Mouse (Mus musculus): ENCODE results near the gene Gpr132. TPM values are rescaled to one million over a fixed set of nuclear protein-coding genes. Genes with fewer than 3 reads are reported as not detected.

Gpr132 gene
- total and polyA plus RNA-seq, 3 experiments, result 0.11 to 0.14 TPM; not detected in 1

GRCm38 (mm10) chr12:112912951-112913745 lies 45.1 kb upstream of the Gpr132 start:
- H3K4me3 ChIP-seq (ENCODE audit: low read depth, low read length), result no peak overlapping the region
- ATAC-seq (ENCODE audit: extremely low read depth, insufficient number of reproducible peaks, low FRiP score, poor library complexity, severe bottlenecking) (no peak), DNase-seq (ENCODE audit: low spot score) (no peak)
- no peaks in the 10 kb centered on the region; the same call in 1 of the 2 replicates for H3K4me1 ChIP-seq (ENCODE audit: insufficient read depth, low read depth, low read length)
- no peaks in the 10 kb centered on the region for H3K36me3 ChIP-seq (replicated peaks)
- H3K9me3 ChIP-seq (replicated peaks), result no peaks in the 10 kb centered on the region
- TF ChIP-seq TAL1 (conservative IDR thresholded peaks at IDR 0.05; ENCODE audit: low read depth, low read length), result no peak
- no peak for TF ChIP-seq GATA1 (IDR thresholded peaks at IDR 0.05; ENCODE audit: borderline replicate concordance, low read length)
- H3K27me3 ChIP-seq (ENCODE audit: insufficient read depth, low read length), result peaks cover 7% of the 10 kb centered on the region; the same call in 1 of the 2 replicates

GRCm38 (mm10) chr12:112911701-112912100 lies 43.7 kb upstream of the Gpr132 start:
- peaks cover 7% of the 10 kb centered on the region; the same call in 1 of the 2 replicates for H3K27me3 ChIP-seq (ENCODE audit: insufficient read depth, low read length)
- no peaks in the 10 kb centered on the region; the same call in 1 of the 2 replicates for H3K4me1 ChIP-seq (ENCODE audit: insufficient read depth, low read depth, low read length)
- no peak for TF ChIP-seq GATA2 (IDR thresholded peaks at IDR 0.05; ENCODE audit: borderline replicate concordance, low read depth, low read length)
- no peak for TF ChIP-seq POLR2AphosphoS5 (IDR thresholded peaks at IDR 0.05; ENCODE audit: insufficient replicate concordance, low read depth, low read length)
- no peak for TF ChIP-seq CTCF (IDR thresholded peaks at IDR 0.05; ENCODE audit: low read depth, low read length)
- no peak for TF ChIP-seq TAL1 (conservative IDR thresholded peaks at IDR 0.05; ENCODE audit: low read depth, low read length)
- no peak for TF ChIP-seq GATA1 (IDR thresholded peaks at IDR 0.05; ENCODE audit: borderline replicate concordance, low read length)
- no peak for DNase-seq (ENCODE audit: low spot score)
- H3K9me3 ChIP-seq (replicated peaks), result no peaks in the 10 kb centered on the region
- no peak for ATAC-seq (ENCODE audit: extremely low read depth, insufficient number of reproducible peaks, low FRiP score, poor library complexity, severe bottlenecking)
- no peaks in the 10 kb centered on the region for H3K36me3 ChIP-seq (replicated peaks)
- H3K4me3 ChIP-seq (ENCODE audit: low read depth, low read length), result no peak overlapping the region

GRCm38 (mm10) chr12:112908991-112909390 lies 41.0 kb upstream of the Gpr132 start:
- no peak for TF ChIP-seq GATA2 (IDR thresholded peaks at IDR 0.05; ENCODE audit: borderline replicate concordance, low read depth, low read length)
- TF ChIP-seq GATA1 (IDR thresholded peaks at IDR 0.05; ENCODE audit: borderline replicate concordance, low read length), result no peak
- TF ChIP-seq POLR2AphosphoS5 (IDR thresholded peaks at IDR 0.05; ENCODE audit: insufficient replicate concordance, low read depth, low read length), result no peak
- no peak for TF ChIP-seq CTCF (IDR thresholded peaks at IDR 0.05; ENCODE audit: low read depth, low read length)
- no peak for TF ChIP-seq TAL1 (conservative IDR thresholded peaks at IDR 0.05; ENCODE audit: low read depth, low read length)
- H3K36me3 ChIP-seq (replicated peaks), result no peaks in the 10 kb centered on the region
- H3K27me3 ChIP-seq (ENCODE audit: insufficient read depth, low read length), result peaks cover 8% of the 10 kb centered on the region; the same call in 1 of the 2 replicates
- no peaks in the 10 kb centered on the region; the same call in 1 of the 2 replicates for H3K4me1 ChIP-seq (ENCODE audit: insufficient read depth, low read depth, low read length)
- no peak for DNase-seq (ENCODE audit: low spot score)
- H3K4me3 ChIP-seq (ENCODE audit: low read depth, low read length), result no peak overlapping the region
- ATAC-seq (ENCODE audit: extremely low read depth, insufficient number of reproducible peaks, low FRiP score, poor library complexity, severe bottlenecking), result no peak
- H3K9me3 ChIP-seq (replicated peaks), result no peaks in the 10 kb centered on the region

- Histone ChIP-seq H3K27me3 (ENCODE audit: insufficient read depth, low read length) (peaks cover 6% of the 10 kb centered on the region; the same call in 1 of the 2 replicates), H3K4me3 (ENCODE audit: low read depth, low read length) (no peak overlapping the region), H3K36me3 (replicated peaks) (no peaks in the 10 kb centered on the region), H3K9me3 (replicated peaks) (no peaks in the 10 kb centered on the region), H3K4me1 (ENCODE audit: insufficient read depth, low read depth, low read length) (no peaks in the 10 kb centered on the region)
- DNase-seq (ENCODE audit: low spot score) (no peak), ATAC-seq (ENCODE audit: extremely low read depth, insufficient number of reproducible peaks, low FRiP score, poor library complexity, severe bottlenecking) (no peak)
- no peak for TF ChIP-seq GATA1 (IDR thresholded peaks at IDR 0.05; ENCODE audit: borderline replicate concordance, low read length)
- no peak for TF ChIP-seq GATA2 (IDR thresholded peaks at IDR 0.05; ENCODE audit: borderline replicate concordance, low read depth, low read length)
- TF ChIP-seq CTCF (IDR thresholded peaks at IDR 0.05; ENCODE audit: low read depth, low read length), result no peak
- no peak for TF ChIP-seq POLR2AphosphoS5 (IDR thresholded peaks at IDR 0.05; ENCODE audit: insufficient replicate concordance, low read depth, low read length)
These were observed 37.0 kb upstream of the Gpr132 start for GRCm38 (mm10) chr12:112905001-112905400.

GRCm38 (mm10) chr12:112903941-112904340 lies 35.9 kb upstream of the Gpr132 start:
- Histone ChIP-seq H3K9me3 (replicated peaks) (no peaks in the 10 kb centered on the region), H3K36me3 (replicated peaks) (no peaks in the 10 kb centered on the region), H3K4me1 (ENCODE audit: insufficient read depth, low read depth, low read length) (no peaks in the 10 kb centered on the region), H3K4me3 (ENCODE audit: low read depth, low read length) (no peak overlapping the region), H3K27me3 (ENCODE audit: insufficient read depth, low read length) (peaks cover 6% of the 10 kb centered on the region; the same call in 1 of the 2 replicates)
- ATAC-seq (ENCODE audit: extremely low read depth, insufficient number of reproducible peaks, low FRiP score, poor library complexity, severe bottlenecking), result no peak
- TF ChIP-seq GATA2 (IDR thresholded peaks at IDR 0.05; ENCODE audit: borderline replicate concordance, low read depth, low read length) (no peak), GATA1 (IDR thresholded peaks at IDR 0.05; ENCODE audit: borderline replicate concordance, low read length) (no peak), TAL1 (conservative IDR thresholded peaks at IDR 0.05; ENCODE audit: low read depth, low read length) (no peak), POLR2AphosphoS5 (IDR thresholded peaks at IDR 0.05; ENCODE audit: insufficient replicate concordance, low read depth, low read length) (no peak)
- DNase-seq (ENCODE audit: low spot score), result no peak

GRCm38 (mm10) chr12:112900641-112901040 lies 32.6 kb upstream of the Gpr132 start:
- Histone ChIP-seq H3K4me3 (ENCODE audit: low read depth, low read length) (no peak overlapping the region), H3K36me3 (replicated peaks) (no peaks in the 10 kb centered on the region), H3K27me3 (ENCODE audit: insufficient read depth, low read length) (peaks cover 6% of the 10 kb centered on the region; the same call in 1 of the 2 replicates), H3K4me1 (ENCODE audit: insufficient read depth, low read depth, low read length) (no peaks in the 10 kb centered on the region), H3K9me3 (replicated peaks) (no peaks in the 10 kb centered on the region)
- TF ChIP-seq POLR2AphosphoS5 (IDR thresholded peaks at IDR 0.05; ENCODE audit: insufficient replicate concordance, low read depth, low read length) (no peak), GATA1 (IDR thresholded peaks at IDR 0.05; ENCODE audit: borderline replicate concordance, low read length) (no peak), TAL1 (conservative IDR thresholded peaks at IDR 0.05; ENCODE audit: low read depth, low read length) (no peak), GATA2 (IDR thresholded peaks at IDR 0.05; ENCODE audit: borderline replicate concordance, low read depth, low read length) (no peak), CTCF (IDR thresholded peaks at IDR 0.05; ENCODE audit: low read depth, low read length) (no peak)
- DNase-seq (ENCODE audit: low spot score) (no peak), ATAC-seq (ENCODE audit: extremely low read depth, insufficient number of reproducible peaks, low FRiP score, poor library complexity, severe bottlenecking) (no peak)
